Mouse (Mus musculus) lung, postnatal 36 days (tissue): ENCODE results near the gene Gm20422.

Experiments used
- DNase-seq: peaks from one replicate; pipeline ENCODE4 v3.0.0; 2022; ENCODE audit warnings: mixed read lengths

The Gm20422 gene

DNA sequence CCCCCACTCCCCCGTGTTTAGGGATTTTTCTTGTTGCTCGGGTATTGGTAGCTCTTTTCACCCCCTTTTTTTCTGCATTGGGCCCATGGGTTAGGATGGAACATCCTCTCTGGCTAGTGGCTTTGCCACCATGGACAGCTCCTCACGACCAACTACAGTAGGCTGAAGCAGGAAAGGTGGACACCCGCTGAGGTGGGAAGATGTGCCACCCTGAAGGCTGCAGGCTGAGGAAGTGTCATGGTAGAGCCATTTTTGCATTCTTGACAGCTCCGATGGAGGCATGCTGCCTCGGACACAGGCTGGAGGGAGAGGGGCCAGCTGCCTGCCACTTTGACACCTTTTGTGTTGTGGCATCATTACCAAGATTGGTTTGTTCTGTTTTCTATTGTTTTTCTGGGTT lies 72.9 kb downstream of the Gm20422 start:
- no peak for DNase-seq
